Mouse (Mus musculus): ENCODE data around the gene Gba2. TPM values are rescaled to one million over a fixed set of nuclear protein-coding genes. Genes with fewer than 3 reads are reported as not detected.

Gene Gba2
- polyA plus RNA-seq, 1 experiment from 2014 or later, result 39.2 TPM

GRCm38 (mm10) chr4:43575356-43575755 lies 3.3 kb downstream of the Gba2 start:
- no peak for ATAC-seq
- Histone ChIP-seq H3K4me2 (ENCODE audit: low read length) (peak overlapping the region; percentile 98), H3K27ac (ENCODE audit: low read depth, low read length) (no peak overlapping the region), H3K4me1 (ENCODE audit: control insufficient read depth, insufficient read depth, low read length) (peaks cover 37% of the 10 kb centered on the region), H3K9me3 (replicated peaks; ENCODE audit: control insufficient read depth, low read length) (no peaks in the 10 kb centered on the region), H3K9ac (ENCODE audit: low read length) (peak overlapping the region; percentile 26; the same call in 1 of the 2 replicates), H3K36me3 (ENCODE audit: control insufficient read depth, insufficient read depth, low read length) (peaks cover 40% of the 10 kb centered on the region), H3K27me3 (replicated peaks; ENCODE audit: control insufficient read depth, insufficient read depth, low read length) (no peaks in the 10 kb centered on the region), H3K4me3 (ENCODE audit: low read depth, low read length) (no peak overlapping the region)
- no peak for DNase-seq (ENCODE audit: low spot score)
- WGBS, result 36% methylated on average over 2 of the region's 2 CpGs

GRCm38 (mm10) chr4:43573561-43573960 lies 5.1 kb downstream of the Gba2 start:
- 92% methylated on average over 4 of the region's 4 CpGs for WGBS
- Histone ChIP-seq H3K27ac (ENCODE audit: low read depth, low read length) (no peak overlapping the region), H3K4me3 (ENCODE audit: low read depth, low read length) (no peak overlapping the region), H3K4me1 (ENCODE audit: control insufficient read depth, insufficient read depth, low read length) (peaks cover 32% of the 10 kb centered on the region), H3K27me3 (replicated peaks; ENCODE audit: control insufficient read depth, insufficient read depth, low read length) (no peaks in the 10 kb centered on the region), H3K9me3 (replicated peaks; ENCODE audit: control insufficient read depth, low read length) (no peaks in the 10 kb centered on the region), H3K36me3 (ENCODE audit: control insufficient read depth, insufficient read depth, low read length) (peaks cover 57% of the 10 kb centered on the region), H3K9ac (ENCODE audit: low read length) (no peak overlapping the region), H3K4me2 (ENCODE audit: low read length) (no peak overlapping the region)
- ATAC-seq, result no peak
- DNase-seq (ENCODE audit: low spot score), result no peak

GRCm38 (mm10) chr4:43571395-43572045 lies 7.2 kb downstream of the Gba2 start:
- ATAC-seq (no peak), DNase-seq (ENCODE audit: low spot score) (no peak)
- peaks cover 77% of the 10 kb centered on the region for H3K36me3 ChIP-seq (ENCODE audit: control insufficient read depth, insufficient read depth, low read length)
- no peak overlapping the region for H3K4me3 ChIP-seq (ENCODE audit: low read depth, low read length)
- no peaks in the 10 kb centered on the region for H3K27me3 ChIP-seq (replicated peaks; ENCODE audit: control insufficient read depth, insufficient read depth, low read length)
- no peak overlapping the region for H3K9ac ChIP-seq (ENCODE audit: low read length)
- peaks cover 17% of the 10 kb centered on the region for H3K4me1 ChIP-seq (ENCODE audit: control insufficient read depth, insufficient read depth, low read length)
- 93% methylated on average over 6 of the region's 6 CpGs for WGBS
- no peak overlapping the region for H3K4me2 ChIP-seq (ENCODE audit: low read length)
- H3K27ac ChIP-seq (ENCODE audit: low read depth, low read length), result no peak overlapping the region
- no peaks in the 10 kb centered on the region for H3K9me3 ChIP-seq (replicated peaks; ENCODE audit: control insufficient read depth, low read length)

GRCm38 (mm10) chr4:43567140-43567539 lies 11.5 kb downstream of the Gba2 start:
- no peak for DNase-seq (ENCODE audit: low spot score)
- no peak overlapping the region for H3K4me2 ChIP-seq (ENCODE audit: low read length)
- H3K36me3 ChIP-seq (ENCODE audit: control insufficient read depth, insufficient read depth, low read length), result peaks cover 76% of the 10 kb centered on the region
- H3K9me3 ChIP-seq (replicated peaks; ENCODE audit: control insufficient read depth, low read length), result no peaks in the 10 kb centered on the region
- no peak overlapping the region for H3K9ac ChIP-seq (ENCODE audit: low read length)
- H3K27ac ChIP-seq (ENCODE audit: low read depth, low read length), result no peak overlapping the region
- WGBS, result 94% methylated on average over 9 of the region's 9 CpGs
- no peak for ATAC-seq
- no peaks in the 10 kb centered on the region for H3K27me3 ChIP-seq (replicated peaks; ENCODE audit: control insufficient read depth, insufficient read depth, low read length)
- H3K4me3 ChIP-seq (ENCODE audit: low read depth, low read length), result no peak overlapping the region
- peaks cover 13% of the 10 kb centered on the region for H3K4me1 ChIP-seq (ENCODE audit: control insufficient read depth, insufficient read depth, low read length)

- Histone ChIP-seq H3K4me2 (ENCODE audit: low read length) (no peak overlapping the region), H3K9me3 (replicated peaks; ENCODE audit: control insufficient read depth, low read length) (no peaks in the 10 kb centered on the region), H3K27me3 (replicated peaks; ENCODE audit: control insufficient read depth, insufficient read depth, low read length) (no peaks in the 10 kb centered on the region), H3K4me3 (ENCODE audit: low read depth, low read length) (no peak overlapping the region), H3K4me1 (ENCODE audit: control insufficient read depth, insufficient read depth, low read length) (peaks cover 21% of the 10 kb centered on the region), H3K36me3 (ENCODE audit: control insufficient read depth, insufficient read depth, low read length) (peaks cover 47% of the 10 kb centered on the region), H3K9ac (ENCODE audit: low read length) (no peak overlapping the region), H3K27ac (ENCODE audit: low read depth, low read length) (no peak overlapping the region)
- 28% methylated on average over 2 of the region's 2 CpGs for WGBS
- peak; percentile 49 for DNase-seq (ENCODE audit: low spot score)
- no peak for ATAC-seq
Observed at GRCm38 (mm10) chr4:43564231-43564630, 14.4 kb downstream of the Gba2 start.

GRCm38 (mm10) chr4:43563601-43563875 lies 15.1 kb downstream of the Gba2 start:
- Histone ChIP-seq H3K27me3 (replicated peaks; ENCODE audit: control insufficient read depth, insufficient read depth, low read length) (no peaks in the 10 kb centered on the region), H3K36me3 (ENCODE audit: control insufficient read depth, insufficient read depth, low read length) (peaks cover 40% of the 10 kb centered on the region), H3K9ac (ENCODE audit: low read length) (peak overlapping the region; percentile 94; the same call in 1 of the 2 replicates), H3K4me2 (ENCODE audit: low read length) (peak overlapping the region; percentile 89), H3K4me1 (ENCODE audit: control insufficient read depth, insufficient read depth, low read length) (peaks cover 21% of the 10 kb centered on the region), H3K9me3 (replicated peaks; ENCODE audit: control insufficient read depth, low read length) (no peaks in the 10 kb centered on the region), H3K4me3 (ENCODE audit: low read depth, low read length) (peak overlapping the region; percentile 85; the same call in 1 of the 2 replicates), H3K27ac (ENCODE audit: low read depth, low read length) (no peak overlapping the region)
- WGBS, result 87% methylated on average over 4 of the region's 4 CpGs
- ATAC-seq (no peak), DNase-seq (ENCODE audit: low spot score) (no peak)

GRCm38 (mm10) chr4:43562769-43563600 lies 15.7 kb downstream of the Gba2 start:
- H3K27me3 ChIP-seq (replicated peaks; ENCODE audit: control insufficient read depth, insufficient read depth, low read length), result no peaks in the 10 kb centered on the region
- DNase-seq (ENCODE audit: low spot score), result no peak
- peaks cover 21% of the 10 kb centered on the region for H3K4me1 ChIP-seq (ENCODE audit: control insufficient read depth, insufficient read depth, low read length)

GRCm38 (mm10) chr4:43561997-43562768 lies 16.5 kb downstream of the Gba2 start, which contains the start of the genes Creb3 and Tln1:
TSS of gene Creb3 (plus strand) at chr4:43562332.
TSS of gene Tln1 (minus strand) at chr4:43562691.
- peaks cover 26% of the 10 kb centered on the region for H3K36me3 ChIP-seq (ENCODE audit: control insufficient read depth, insufficient read depth, low read length)
- peaks cover 21% of the 10 kb centered on the region for H3K4me1 ChIP-seq (ENCODE audit: control insufficient read depth, insufficient read depth, low read length)
- ATAC-seq (peak; percentile 96), DNase-seq (ENCODE audit: low spot score) (peak; percentile 98)
- H3K27ac ChIP-seq (ENCODE audit: low read depth, low read length), result peak within 1 kb of the TSS; percentile 94
- peak within 1 kb of the TSS; percentile 89 for H3K4me2 ChIP-seq (ENCODE audit: low read length)
- H3K9ac ChIP-seq (ENCODE audit: low read length), result peak within 1 kb of the TSS; percentile 94
- no peaks in the 10 kb centered on the region for H3K9me3 ChIP-seq (replicated peaks; ENCODE audit: control insufficient read depth, low read length)
- WGBS, result under 1% methylated on average over 62 of the region's 62 CpGs
- H3K27me3 ChIP-seq (replicated peaks; ENCODE audit: control insufficient read depth, insufficient read depth, low read length), result no peaks in the 10 kb centered on the region
- peak within 1 kb of the TSS; percentile 85 for H3K4me3 ChIP-seq (ENCODE audit: low read depth, low read length)

More at GRCm38 (mm10) chr4:43562769-43563600, 15.7 kb downstream of the Gba2 start:
- Histone ChIP-seq H3K9ac (ENCODE audit: low read length) (peak overlapping the region; percentile 94), H3K9me3 (replicated peaks; ENCODE audit: control insufficient read depth, low read length) (no peaks in the 10 kb centered on the region), H3K27ac (ENCODE audit: low read depth, low read length) (peak overlapping the region; percentile 94), H3K4me2 (ENCODE audit: low read length) (peak overlapping the region; percentile 89), H3K4me3 (ENCODE audit: low read depth, low read length) (peak overlapping the region; percentile 85), H3K36me3 (ENCODE audit: control insufficient read depth, insufficient read depth, low read length) (peaks cover 34% of the 10 kb centered on the region)
- ATAC-seq, result peak; percentile 15; the same call in 1 of the 2 replicates
- WGBS, result 9% methylated on average over 22 of the region's 22 CpGs

Data from forebrain, embryonic 14.5 days (tissue).